Mouse (Mus musculus) frontal cortex, postnatal 14 days (tissue): ENCODE data around the gene Kng1.

Experiments
- DNase-seq, 2 experiments: peaks; one replicate each; pipeline ENCODE4 v3.0.0; 2022; ENCODE audit warnings: low spot score in 2 of 2

Kng1 gene

GRCm38 (mm10) chr16:23113903-23114302 is 56.2 kb downstream of the Kng1 start:
- no peak for DNase-seq

- DNase-seq, result no peak
Observed at GRCm38 (mm10) chr16:23114339-23115171, 56.9 kb downstream of the Kng1 start.

- no peak for DNase-seq
Observed at GRCm38 (mm10) chr16:23115486-23115885, 57.8 kb downstream of the Kng1 start.

- no peak for DNase-seq
Observed at GRCm38 (mm10) chr16:23117173-23117572, 59.5 kb downstream of the Kng1 start.

- DNase-seq, result no peak
Observed at GRCm38 (mm10) chr16:23122446-23122845, 64.8 kb downstream of the Kng1 start.

GRCm38 (mm10) chr16:23123104-23123503 is 65.4 kb downstream of the Kng1 start:
- no peak for DNase-seq

- DNase-seq, result no peak
Observed at GRCm38 (mm10) chr16:23124398-23124797, 66.7 kb downstream of the Kng1 start.

GRCm38 (mm10) chr16:23127311-23127672 is 69.6 kb downstream of the Kng1 start:
- no peak for DNase-seq

GRCm38 (mm10) chr16:23127673-23128375 is 70.2 kb downstream of the Kng1 start, which contains the start of gene Rfc4:
Gene Rfc4, minus strand, starts transcription at chr16:23127737.
- DNase-seq, result peak; percentile 84 to 89

GRCm38 (mm10) chr16:23130303-23130702 is 72.6 kb downstream of the Kng1 start:
- DNase-seq, result no peak
